ENCODE assay signal across 23 mouse cellular contexts in genomic region chr7:126554796-126555195, GRCm38 (mm10). TPM values are rescaled to one million over a fixed set of nuclear protein-coding genes. Genes with fewer than 3 reads are reported as not detected.
DNase-seq lines count a peak whose midpoint lies in the region; ATAC-seq and TF ChIP-seq lines count a peak whose summit lies in the region.
"Had no signal": no experiment of that assay in that cellular context is flagged by ENCODE, and none has a peak within 500 bp of the region (broad histone marks: within the 10 kb centered on the region; RNA-seq: fewer than 3 reads in every experiment).

No protein-coding gene starts in this region.

- 100% methylated on average over 1 of the region's 1 CpGs for WGBS in kidney, postnatal 0 days
- 96% methylated on average over 1 of the region's 1 CpGs for WGBS in kidney, adult 2 months

- no peaks in the 10 kb centered on the region for H3K9me3 ChIP-seq in kidney, postnatal 0 days (replicated peaks; ENCODE audit: low read length)
- H3K9me3 ChIP-seq: heart, embryonic 15.5 days; hindbrain, embryonic 13.5 days; neural tube, embryonic 15.5 days had no signal

- H3K4me3 ChIP-seq in kidney, postnatal 0 days (replicated peaks; ENCODE audit: low read depth, low read length) = no peak overlapping the region
- no peak overlapping the region for H3K4me3 ChIP-seq in kidney, adult 2 months (ENCODE audit: insufficient read depth, low read depth, low read length)
- H3K4me3 ChIP-seq: heart, embryonic 15.5 days; hindbrain, embryonic 13.5 days; layer of hippocampus, adult 2 months; left cerebral cortex, adult 2 months; neural tube, embryonic 15.5 days had no signal

- H3K4me2 ChIP-seq in kidney, postnatal 0 days (ENCODE audit: low read length) = no peak overlapping the region
- H3K4me2 ChIP-seq: heart, embryonic 15.5 days; hindbrain, embryonic 13.5 days; neural tube, embryonic 15.5 days had no signal

- TF ChIP-seq CTCF in kidney, postnatal 0 days (IDR thresholded peaks at IDR 0.05; ENCODE audit: low read depth) = peak; percentile 27; the same call in 1 of the 2 replicates
- TF ChIP-seq CTCF in kidney, adult 2 months (conservative IDR thresholded peaks at IDR 0.05; ENCODE audit: insufficient read depth, insufficient read length, low read depth, low read length) = no peak

- H3K4me1 ChIP-seq in kidney, postnatal 0 days (replicated peaks; ENCODE audit: insufficient read depth, low read length) = no peaks in the 10 kb centered on the region
- no peaks in the 10 kb centered on the region for H3K4me1 ChIP-seq in kidney, adult 2 months (ENCODE audit: control insufficient read depth, insufficient read depth, low read length)
- H3K4me1 ChIP-seq: heart, embryonic 15.5 days; hindbrain, embryonic 13.5 days; neural tube, embryonic 15.5 days had no signal

- H3K27ac ChIP-seq in kidney, postnatal 0 days = no peak overlapping the region
- H3K27ac ChIP-seq in kidney, adult 2 months (ENCODE audit: insufficient read depth, low read depth, low read length) = no peak overlapping the region
- H3K27ac ChIP-seq: heart, embryonic 15.5 days; hindbrain, embryonic 13.5 days; layer of hippocampus, adult 2 months; left cerebral cortex, adult 2 months; neural tube, embryonic 15.5 days had no signal

- peaks cover 87% of the 10 kb centered on the region for H3K36me3 ChIP-seq in kidney, postnatal 0 days (ENCODE audit: insufficient read depth, low read length)
- H3K36me3 ChIP-seq in kidney, adult 2 months (ENCODE audit: control insufficient read depth, insufficient read depth, low read length) = peaks cover 28% of the 10 kb centered on the region

- H3K9ac ChIP-seq in kidney, postnatal 0 days (ENCODE audit: low read depth, low read length) = no peak overlapping the region
- H3K9ac ChIP-seq: heart, embryonic 15.5 days; hindbrain, embryonic 13.5 days; neural tube, embryonic 15.5 days had no signal

- no peak for ATAC-seq in kidney, postnatal 0 days (replicated peaks; ENCODE audit: low FRiP score, low read depth)
- ATAC-seq: midbrain, embryonic 16.5 days had no signal

- no peak for DNase-seq in kidney, postnatal 0 days (ENCODE audit: low spot score)
- no peak for DNase-seq in kidney, adult 2 months
- peak; percentile 50 for DNase-seq in 416B (ENCODE audit: low read depth)
- DNase-seq in CD4-positive helper T cell, adult 2 months (ENCODE audit: low read depth, low spot score) = peak; percentile 54
- peak; percentile 57 for DNase-seq in naive thymus-derived CD4-positive, alpha-beta T cell, adult 2 months (ENCODE audit: low read depth)
- no peak for DNase-seq in testis, postnatal 14 days (ENCODE audit: low spot score)
- no peak for DNase-seq in frontal cortex, postnatal 14 days (ENCODE audit: low spot score in 2 of 2)
- DNase-seq: adrenal gland, postnatal 14 days; cerebellum, adult 11 months; gastrocnemius, postnatal 25 days; lung, postnatal 36 days; retina, postnatal 1 day had no signal

- no peak for TF ChIP-seq POLR2A in kidney, adult 2 months (IDR thresholded peaks at IDR 0.05; ENCODE audit: low read depth, low read length)

- no peaks in the 10 kb centered on the region for H3K27me3 ChIP-seq in kidney, postnatal 0 days (ENCODE audit: insufficient read depth, low read length)
- no peaks in the 10 kb centered on the region for H3K27me3 ChIP-seq in kidney, adult 2 months (replicated peaks; ENCODE audit: control insufficient read depth, insufficient read depth, low read length)
- H3K27me3 ChIP-seq: heart, embryonic 15.5 days; hindbrain, embryonic 13.5 days; neural tube, embryonic 15.5 days had no signal

RNA-seq across cellular contexts. Expression of gene Eif3c, which starts 11.4 kb away (rescaled TPM):
- 213 and 217 TPM in 2 replicates for polyA plus RNA-seq in kidney, postnatal 0 days (2015; fragmentation: Nextera tagmentation; extraction: Ambion mirVana)
- 105 TPM in 2 replicates for polyA plus RNA-seq in kidney, adult 2 months (2012; rRNA removed)

RNA-seq across cellular contexts. Expression of gene Apobr, which starts 29.9 kb away (rescaled TPM):
- 1.2 and 1.3 TPM in 2 replicates for polyA plus RNA-seq in kidney, postnatal 0 days (2015; fragmentation: Nextera tagmentation; extraction: Ambion mirVana)
- 1.2 and 1.5 TPM in 2 replicates for polyA plus RNA-seq in kidney, adult 2 months (2012; rRNA removed)

RNA-seq across cellular contexts. Expression of gene Cln3, which starts 30.8 kb away (rescaled TPM):
- 34.4 and 36.9 TPM in 2 replicates for polyA plus RNA-seq in kidney, postnatal 0 days (2015; fragmentation: Nextera tagmentation; extraction: Ambion mirVana)
- 117 and 120 TPM in 2 replicates for polyA plus RNA-seq in kidney, adult 2 months (2012; rRNA removed)

RNA-seq across cellular contexts. Expression of gene Il27, which starts 39.9 kb away (rescaled TPM):
- not detected in 2 replicates for polyA plus RNA-seq in kidney, postnatal 0 days (2015; fragmentation: Nextera tagmentation; extraction: Ambion mirVana)
- 0.13 TPM in 1 of 2 replicates, not detected in the other for polyA plus RNA-seq in kidney, adult 2 months (2012; rRNA removed)
- polyA plus RNA-seq: embryonic facial prominence, embryonic 14.5 days; forebrain, embryonic 11.5 days; hindbrain, embryonic 13.5 days; kidney, embryonic 14.5 days; limb, embryonic 14.5 days; midbrain, embryonic 16.5 days; neural tube, embryonic 15.5 days; stomach, embryonic 16.5 days had no signal

RNA-seq across cellular contexts. Expression of gene Atxn2l, which starts 51.6 kb away (rescaled TPM):
- polyA plus RNA-seq in kidney, postnatal 0 days (2015; fragmentation: Nextera tagmentation; extraction: Ambion mirVana) = 30.2 and 30.3 TPM in 2 replicates
- 70.6 and 90.5 TPM in 2 replicates for polyA plus RNA-seq in kidney, adult 2 months (2012; rRNA removed)

Comparison
In these comparisons a context has a peak if more than half of its experiments do, and no peak if none do; other contexts are left out.
1. DNase-seq: peak in 416B (single experiment), CD4-positive helper T cell, adult 2 months (single experiment) and naive thymus-derived CD4-positive, alpha-beta T cell, adult 2 months (single experiment); none in kidney, postnatal 0 days (single experiment), kidney, adult 2 months (single experiment), testis, postnatal 14 days (single experiment) and frontal cortex, postnatal 14 days (0 of 2).